Mouse (Mus musculus): ENCODE measurements around the gene Ttbk2. TPM values are rescaled to one million over a fixed set of nuclear protein-coding genes. Genes with fewer than 3 reads are reported as not detected.

Gene Ttbk2
- polyA plus RNA-seq, 1 experiment: not detected

DNA sequence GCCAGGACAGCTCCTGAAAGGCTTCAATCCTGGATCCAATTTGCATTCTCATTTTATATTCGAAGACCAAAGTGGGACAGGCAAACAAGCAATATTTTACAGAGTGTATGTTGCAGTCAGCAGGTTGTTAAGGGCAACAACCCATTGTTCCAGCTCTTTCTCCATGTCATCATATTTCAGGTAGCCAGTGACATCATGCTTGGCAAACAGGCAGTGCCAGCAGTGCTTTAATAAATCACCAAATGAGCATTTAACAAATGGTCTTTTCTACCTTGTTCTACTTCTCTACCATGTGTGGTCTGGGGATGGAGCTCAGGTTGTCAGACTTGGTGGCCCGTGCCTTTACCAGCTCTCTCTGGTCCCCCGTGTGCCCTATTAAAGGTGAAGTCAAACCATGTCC lies 7.7 kb upstream of the Ttbk2 start:
- TF ChIP-seq POLR2A (IDR thresholded peaks at IDR 0.05; ENCODE audit: insufficient read depth, low read depth, low read length) (no peak), CTCF (IDR thresholded peaks at IDR 0.05; ENCODE audit: insufficient read depth, low read depth, low read length) (no peak)
- Histone ChIP-seq H3K4me1 (ENCODE audit: control insufficient read depth, insufficient read depth, low read length) (no peaks in the 10 kb centered on the region), H3K27ac (ENCODE audit: insufficient read depth, low read depth, low read length) (no peak overlapping the region), H3K4me3 (ENCODE audit: insufficient read depth, low read depth, low read length) (no peak overlapping the region)
- 83% methylated on average over 3 of the region's 3 CpGs for WGBS

DNA sequence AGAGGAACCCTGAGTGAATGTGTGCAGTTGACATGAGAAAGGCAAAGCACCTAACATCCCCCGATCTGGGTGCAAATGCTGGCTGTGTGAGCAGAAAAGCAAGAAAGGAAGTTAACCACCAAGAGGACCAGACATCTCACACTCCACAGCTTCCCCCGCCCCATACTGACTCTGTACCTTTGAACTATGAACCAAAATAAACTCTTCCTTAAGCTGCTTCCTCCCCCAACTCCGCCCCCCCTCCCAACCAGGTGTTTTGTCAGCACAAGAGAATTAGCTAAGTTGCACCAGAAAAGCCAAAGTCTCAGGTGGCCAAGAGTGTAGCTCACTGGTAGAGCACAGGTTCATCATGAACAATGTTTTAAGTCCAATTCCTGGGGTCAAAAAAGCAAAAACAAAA lies 2.7 kb upstream of the Ttbk2 start:
- H3K4me3 ChIP-seq (ENCODE audit: insufficient read depth, low read depth, low read length): no peak overlapping the region
- TF ChIP-seq POLR2A (IDR thresholded peaks at IDR 0.05; ENCODE audit: insufficient read depth, low read depth, low read length): no peak
- TF ChIP-seq CTCF (IDR thresholded peaks at IDR 0.05; ENCODE audit: insufficient read depth, low read depth, low read length): no peak
- WGBS: 90% methylated on average over 3 of the region's 3 CpGs
- H3K4me1 ChIP-seq (ENCODE audit: control insufficient read depth, insufficient read depth, low read length): no peaks in the 10 kb centered on the region
- H3K27ac ChIP-seq (ENCODE audit: insufficient read depth, low read depth, low read length): no peak overlapping the region

DNA sequence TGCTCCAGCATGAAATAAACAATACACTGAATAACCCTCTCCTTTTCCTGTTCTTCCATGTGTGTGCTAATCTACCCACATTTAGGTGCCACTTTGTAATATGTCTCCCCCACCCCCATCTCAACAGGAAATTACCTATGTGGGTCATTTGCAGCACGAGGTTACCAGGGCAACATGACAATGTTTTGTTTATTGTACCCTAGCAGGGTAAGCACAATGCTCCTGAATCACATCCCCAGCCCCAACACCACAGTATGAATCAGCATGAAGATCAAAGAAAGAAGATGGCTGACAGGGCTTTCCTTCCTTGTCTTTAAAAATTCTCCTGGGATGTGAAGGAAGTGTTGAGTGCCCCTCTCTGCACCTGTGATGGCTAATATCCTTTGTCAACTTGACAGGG lies 2.2 kb upstream of the Ttbk2 start:
- no peaks in the 10 kb centered on the region for H3K4me1 ChIP-seq (ENCODE audit: control insufficient read depth, insufficient read depth, low read length)
- no peak for TF ChIP-seq CTCF (IDR thresholded peaks at IDR 0.05; ENCODE audit: insufficient read depth, low read depth, low read length)
- no peak for TF ChIP-seq POLR2A (IDR thresholded peaks at IDR 0.05; ENCODE audit: insufficient read depth, low read depth, low read length)
- WGBS: 20% methylated on average over 1 of the region's 1 CpGs

DNA sequence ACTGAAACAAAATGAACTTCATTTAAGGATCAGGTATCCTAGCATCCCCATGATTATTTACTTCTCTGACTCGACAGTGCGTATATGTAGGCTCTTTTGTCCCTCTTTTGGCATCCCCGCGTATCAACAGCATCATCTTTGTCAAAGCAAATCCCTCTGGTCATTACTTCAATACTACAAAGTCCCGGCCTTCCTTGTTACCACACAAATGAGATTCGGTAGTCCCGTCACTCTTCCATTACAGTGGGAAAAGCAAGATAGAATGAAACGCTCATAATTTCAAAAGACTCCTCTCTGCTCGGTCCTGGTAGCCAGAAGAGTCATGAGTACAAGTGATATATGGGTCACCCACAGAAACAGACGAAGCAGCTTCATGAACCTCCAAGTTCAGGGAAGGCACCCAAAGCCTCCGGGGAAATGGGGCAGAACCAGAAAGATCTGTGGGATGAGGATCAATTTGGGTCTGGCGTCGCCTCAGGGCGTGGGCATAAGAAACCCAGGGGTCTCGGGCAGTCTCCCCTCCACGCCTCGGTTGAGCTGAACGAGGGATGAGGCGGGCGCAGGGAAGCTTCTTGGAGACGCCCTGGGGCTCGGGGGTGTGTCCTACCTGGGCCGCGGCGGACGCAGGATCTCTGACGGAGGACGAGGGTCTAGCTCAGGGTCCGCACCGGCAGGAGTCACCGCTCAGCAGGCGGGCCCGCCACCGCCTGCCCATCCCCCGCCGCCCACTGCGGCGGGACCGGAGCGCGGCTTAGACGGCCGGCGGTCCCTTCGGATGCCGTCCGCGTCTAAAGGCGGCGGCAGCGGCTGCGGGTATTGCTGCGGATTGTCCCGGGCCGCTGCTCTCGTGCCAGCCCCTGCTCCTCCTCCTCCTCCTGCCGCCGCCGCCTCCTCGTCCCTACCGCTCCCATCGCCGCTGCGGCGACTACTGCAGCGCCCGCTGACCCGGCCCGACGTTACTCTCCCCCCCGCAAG lies 668 bp downstream of the Ttbk2 start, which contains the start of gene Cdan1:
Gene Cdan1, minus strand, starts transcription at position 680 of the 975 bp plus-strand sequence.
- Histone ChIP-seq H3K27ac (ENCODE audit: insufficient read depth, low read depth, low read length) (peak within 1 kb of the TSS; percentile 55), H3K4me1 (ENCODE audit: control insufficient read depth, insufficient read depth, low read length) (no peaks in the 10 kb centered on the region), H3K4me3 (ENCODE audit: insufficient read depth, low read depth, low read length) (peak within 1 kb of the TSS; percentile 82)
- TF ChIP-seq CTCF (IDR thresholded peaks at IDR 0.05; ENCODE audit: insufficient read depth, low read depth, low read length) (no peak), POLR2A (IDR thresholded peaks at IDR 0.05; ENCODE audit: insufficient read depth, low read depth, low read length) (peak; percentile 51; the same call in 1 of the 2 replicates)
- under 1% methylated on average over 69 of the region's 71 CpGs for WGBS

More for the DNA sequence above, 2.2 kb upstream of the Ttbk2 start:
- Histone ChIP-seq H3K4me3 (ENCODE audit: insufficient read depth, low read depth, low read length) (no peak overlapping the region), H3K27ac (ENCODE audit: insufficient read depth, low read depth, low read length) (no peak overlapping the region)

DNA sequence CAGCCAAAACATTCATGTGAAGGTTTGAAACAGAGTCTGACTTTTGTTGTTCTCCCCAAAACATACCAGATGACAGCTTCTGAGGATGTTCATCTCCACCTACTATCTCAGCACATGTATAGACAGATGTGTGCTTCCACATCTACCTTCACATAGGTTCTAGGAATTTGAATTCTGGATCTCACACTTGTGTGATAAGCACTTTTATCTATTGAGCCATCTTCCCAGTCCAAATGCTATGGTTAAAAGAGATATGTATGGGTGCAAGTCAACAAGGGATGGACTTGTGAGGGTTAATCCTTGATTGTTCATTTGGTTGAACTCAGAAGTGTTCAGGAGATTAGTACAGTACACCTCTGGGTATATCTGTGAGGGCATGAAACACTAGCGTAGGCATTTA lies 5.1 kb downstream of the Ttbk2 start:
- Histone ChIP-seq H3K4me1 (ENCODE audit: control insufficient read depth, insufficient read depth, low read length) (no peaks in the 10 kb centered on the region), H3K27ac (ENCODE audit: insufficient read depth, low read depth, low read length) (no peak overlapping the region), H3K4me3 (ENCODE audit: insufficient read depth, low read depth, low read length) (no peak overlapping the region)
- no peak for TF ChIP-seq CTCF (IDR thresholded peaks at IDR 0.05; ENCODE audit: insufficient read depth, low read depth, low read length)
- 96% methylated on average over 1 of the region's 1 CpGs for WGBS

DNA sequence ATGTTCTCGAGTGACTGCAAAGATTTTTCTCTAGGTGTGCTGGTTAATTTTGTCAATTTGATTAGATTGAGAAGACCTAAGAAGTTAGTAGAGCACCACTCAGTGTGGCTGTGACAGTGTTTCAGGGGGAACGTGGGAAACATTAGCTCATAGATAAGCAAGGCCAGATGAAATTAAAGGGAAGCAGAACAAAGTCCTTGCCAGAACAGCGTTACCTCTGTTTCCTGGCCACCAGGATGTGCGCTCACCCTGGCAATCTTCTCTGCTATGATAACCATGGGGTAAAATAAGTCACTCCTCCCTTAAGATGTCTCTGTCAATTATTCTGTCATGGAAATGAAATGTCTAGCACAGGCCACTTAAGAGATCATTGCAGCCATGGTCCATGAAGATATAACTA lies 6.4 kb downstream of the Ttbk2 start:
- H3K27ac ChIP-seq (ENCODE audit: insufficient read depth, low read depth, low read length): no peak overlapping the region
- H3K4me1 ChIP-seq (ENCODE audit: control insufficient read depth, insufficient read depth, low read length): no peaks in the 10 kb centered on the region
- TF ChIP-seq CTCF (IDR thresholded peaks at IDR 0.05; ENCODE audit: insufficient read depth, low read depth, low read length) (no peak), POLR2A (IDR thresholded peaks at IDR 0.05; ENCODE audit: insufficient read depth, low read depth, low read length) (no peak)
- H3K4me3 ChIP-seq (ENCODE audit: insufficient read depth, low read depth, low read length): no peak overlapping the region
- 82% methylated on average over 4 of the region's 4 CpGs for WGBS

DNA sequence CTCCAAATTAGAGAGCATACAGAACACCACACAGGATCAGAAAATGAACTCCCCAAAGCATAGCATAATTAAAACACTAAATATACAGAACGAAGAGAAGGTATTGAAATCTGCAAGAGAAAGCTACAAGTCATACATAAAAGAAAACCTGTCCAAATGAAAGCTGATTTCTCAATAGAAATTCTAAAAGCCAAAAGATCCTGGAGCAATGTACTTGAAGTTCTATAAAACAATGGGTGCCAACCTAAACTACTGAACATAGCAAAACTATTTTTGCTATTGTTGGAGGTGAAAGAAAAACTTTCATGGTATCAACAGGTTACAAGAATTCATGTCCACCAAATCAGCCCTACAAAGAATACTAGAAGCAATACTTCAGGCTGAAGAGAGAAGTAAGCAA lies 9.2 kb downstream of the Ttbk2 start:
- Histone ChIP-seq H3K27ac (ENCODE audit: insufficient read depth, low read depth, low read length) (no peak overlapping the region), H3K4me1 (ENCODE audit: control insufficient read depth, insufficient read depth, low read length) (no peaks in the 10 kb centered on the region), H3K4me3 (ENCODE audit: insufficient read depth, low read depth, low read length) (no peak overlapping the region)
- WGBS: 67% methylated on average over 1 of the region's 1 CpGs
- TF ChIP-seq POLR2A (IDR thresholded peaks at IDR 0.05; ENCODE audit: insufficient read depth, low read depth, low read length) (no peak), CTCF (IDR thresholded peaks at IDR 0.05; ENCODE audit: insufficient read depth, low read depth, low read length) (no peak)

DNA sequence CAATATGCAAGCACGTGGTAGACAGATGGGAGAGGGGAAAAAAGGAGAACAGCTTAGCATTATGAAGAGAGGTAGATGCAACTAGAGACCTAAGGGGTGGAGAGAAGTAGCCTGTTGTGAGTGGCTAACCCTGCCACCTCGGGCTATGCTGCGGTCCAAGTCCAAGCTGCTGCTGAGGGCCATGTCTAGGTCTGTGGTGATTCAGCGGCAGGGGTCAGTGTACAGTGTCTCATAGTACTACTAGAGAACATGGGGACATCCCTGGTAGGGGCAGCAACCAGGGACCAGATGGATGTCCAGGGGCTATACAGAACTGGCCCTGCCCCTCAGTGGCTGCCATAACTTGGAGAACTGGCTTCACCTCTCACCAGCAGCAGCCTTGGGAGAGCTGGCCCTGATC lies 15.2 kb downstream of the Ttbk2 start:
- H3K27ac ChIP-seq (ENCODE audit: insufficient read depth, low read depth, low read length): no peak overlapping the region
- H3K4me3 ChIP-seq (ENCODE audit: insufficient read depth, low read depth, low read length): no peak overlapping the region
- 94% methylated on average over 4 of the region's 4 CpGs for WGBS
- TF ChIP-seq POLR2A (IDR thresholded peaks at IDR 0.05; ENCODE audit: insufficient read depth, low read depth, low read length) (no peak), CTCF (IDR thresholded peaks at IDR 0.05; ENCODE audit: insufficient read depth, low read depth, low read length) (no peak)
- H3K4me1 ChIP-seq (ENCODE audit: control insufficient read depth, insufficient read depth, low read length): no peaks in the 10 kb centered on the region

DNA sequence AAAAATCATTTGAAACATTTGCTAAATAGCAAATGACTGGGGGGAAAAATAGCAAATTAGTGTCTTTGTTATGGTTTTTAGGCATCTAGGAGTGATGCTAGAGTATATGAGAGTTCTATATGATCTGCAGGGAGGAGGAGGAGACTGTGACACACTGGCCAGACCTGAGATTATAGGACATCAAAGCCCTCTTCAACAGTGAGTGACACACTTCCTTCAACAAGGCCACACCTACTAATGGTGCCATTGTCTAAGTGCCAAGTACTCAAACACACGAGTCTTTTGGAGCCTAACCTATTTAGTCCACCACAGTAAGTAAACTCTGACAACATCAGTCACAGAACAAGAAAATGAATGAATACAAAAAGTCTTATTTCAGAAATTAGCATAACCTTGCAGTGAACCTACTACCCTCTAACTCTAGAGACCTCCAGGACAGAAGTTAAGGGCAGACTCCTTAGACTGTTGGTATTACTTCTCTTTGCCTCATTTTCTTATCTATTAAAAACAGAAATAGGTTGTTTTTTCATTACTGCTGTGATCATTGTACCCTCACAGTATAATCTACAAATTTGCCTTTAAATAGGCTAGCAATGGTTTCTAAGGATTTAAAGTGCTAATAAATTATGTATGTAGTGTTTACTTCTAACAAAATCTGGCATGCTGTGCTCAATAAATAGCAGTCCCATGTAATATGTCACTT lies 23.3 kb downstream of the Ttbk2 start:
- H3K27ac ChIP-seq (ENCODE audit: insufficient read depth, low read depth, low read length): no peak overlapping the region
- no peak for TF ChIP-seq CTCF (IDR thresholded peaks at IDR 0.05; ENCODE audit: insufficient read depth, low read depth, low read length)
- no peak for TF ChIP-seq POLR2A (IDR thresholded peaks at IDR 0.05; ENCODE audit: insufficient read depth, low read depth, low read length)
- 22% methylated on average over 1 of the region's 1 CpGs for WGBS

More for the DNA sequence above, 23.3 kb downstream of the Ttbk2 start:
- Histone ChIP-seq H3K4me1 (ENCODE audit: control insufficient read depth, insufficient read depth, low read length) (no peaks in the 10 kb centered on the region), H3K4me3 (ENCODE audit: insufficient read depth, low read depth, low read length) (no peak overlapping the region)
